Mouse (Mus musculus) spleen, adult 2 months (tissue): Measurements from ENCODE around the gene Spdef.

Source experiments
- CTCF ChIP-seq: fragments of 200-500 bp; IDR thresholded peaks from 2 replicates; pipeline ENCODE4 v1.5.1; 2011; ENCODE audit warnings: mild to moderate bottlenecking, inconsistent platforms; ENCODE audit not compliant: insufficient read depth, insufficient read length, insufficient replicate concordance; ENCODE audit errors: extremely low read depth
- POLR2A ChIP-seq: fragments of 200-500 bp; IDR thresholded peaks from 2 replicates; pipeline ENCODE4 v1.6.1; 2011; ENCODE audit warnings: low read depth, low read length, inconsistent platforms

DNA sequence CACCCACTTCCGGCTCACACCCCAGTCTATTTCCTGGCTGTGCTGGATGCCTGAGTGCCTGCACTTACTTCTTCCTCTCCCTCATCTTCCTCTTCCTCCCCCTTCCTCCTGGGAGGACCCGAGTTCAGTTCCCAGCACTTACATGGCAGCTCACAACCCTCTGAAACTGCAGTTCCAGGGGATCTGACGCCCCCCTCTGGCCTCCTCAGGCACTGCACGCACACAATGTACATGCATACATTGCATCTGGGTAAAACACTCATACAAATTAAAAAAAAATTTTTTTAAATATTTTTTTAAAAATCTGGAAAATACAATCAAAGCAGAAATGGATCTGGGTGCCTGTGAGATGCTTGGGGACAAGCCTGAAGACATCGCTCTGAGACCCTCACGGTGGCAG lies 57.0 kb downstream of the Spdef start:
- no peak for TF ChIP-seq CTCF
- no peak for TF ChIP-seq POLR2A
